Mouse (Mus musculus): ENCODE data around the gene Gopc. TPM values are rescaled to one million over a fixed set of nuclear protein-coding genes. Genes with fewer than 3 reads are reported as not detected.

Gene Gopc
- 3.1 and 3.5 TPM in 2 replicates for polyA plus RNA-seq (2012; rRNA removed)

GRCm38 (mm10) chr10:52381845-52382591, at the start of gene Gopc:
TSS of gene Gopc (minus strand) at chr10:52382124.

GRCm38 (mm10) chr10:52417299-52417997, 35.5 kb upstream of the Gopc start, which contains the start of gene Nus1:
TSS of gene Nus1 (plus strand) at chr10:52417547.

GRCm38 (mm10) chr10:52388922-52389430, 7.1 kb upstream of the Gopc start, which contains the start of gene Nepn:
TSS of gene Nepn (plus strand) at chr10:52388972.

GRCm38 (mm10) chr10:52358467-52358866, 23.5 kb downstream of the Gopc start, which contains the start of gene Gm26741:
TSS of gene Gm26741 (plus strand) at chr10:52358767.

Other genes starting within 250 kb of the Gopc start
- 0.01 TPM in 1 of 2 replicates, not detected in the other for gene Ros1, start 186.9 kb downstream of the Gopc start, polyA plus RNA-seq (2012; rRNA removed)
- gene Dcbld1, start 148.5 kb downstream of the Gopc start, polyA plus RNA-seq (2012; rRNA removed) = 2.5 and 2.7 TPM in 2 replicates
- gene Gm26741, start 23.4 kb downstream of the Gopc start, polyA plus RNA-seq (2012; rRNA removed) = not detected in 2 replicates
- 0.03 TPM in 1 of 2 replicates, not detected in the other for gene Nepn, start 6.8 kb upstream of the Gopc start, polyA plus RNA-seq (2012; rRNA removed)
- gene Nus1, start 35.4 kb upstream of the Gopc start, polyA plus RNA-seq (2012; rRNA removed) = 10.1 and 11.0 TPM in 2 replicates